In the genomic region with DNA sequence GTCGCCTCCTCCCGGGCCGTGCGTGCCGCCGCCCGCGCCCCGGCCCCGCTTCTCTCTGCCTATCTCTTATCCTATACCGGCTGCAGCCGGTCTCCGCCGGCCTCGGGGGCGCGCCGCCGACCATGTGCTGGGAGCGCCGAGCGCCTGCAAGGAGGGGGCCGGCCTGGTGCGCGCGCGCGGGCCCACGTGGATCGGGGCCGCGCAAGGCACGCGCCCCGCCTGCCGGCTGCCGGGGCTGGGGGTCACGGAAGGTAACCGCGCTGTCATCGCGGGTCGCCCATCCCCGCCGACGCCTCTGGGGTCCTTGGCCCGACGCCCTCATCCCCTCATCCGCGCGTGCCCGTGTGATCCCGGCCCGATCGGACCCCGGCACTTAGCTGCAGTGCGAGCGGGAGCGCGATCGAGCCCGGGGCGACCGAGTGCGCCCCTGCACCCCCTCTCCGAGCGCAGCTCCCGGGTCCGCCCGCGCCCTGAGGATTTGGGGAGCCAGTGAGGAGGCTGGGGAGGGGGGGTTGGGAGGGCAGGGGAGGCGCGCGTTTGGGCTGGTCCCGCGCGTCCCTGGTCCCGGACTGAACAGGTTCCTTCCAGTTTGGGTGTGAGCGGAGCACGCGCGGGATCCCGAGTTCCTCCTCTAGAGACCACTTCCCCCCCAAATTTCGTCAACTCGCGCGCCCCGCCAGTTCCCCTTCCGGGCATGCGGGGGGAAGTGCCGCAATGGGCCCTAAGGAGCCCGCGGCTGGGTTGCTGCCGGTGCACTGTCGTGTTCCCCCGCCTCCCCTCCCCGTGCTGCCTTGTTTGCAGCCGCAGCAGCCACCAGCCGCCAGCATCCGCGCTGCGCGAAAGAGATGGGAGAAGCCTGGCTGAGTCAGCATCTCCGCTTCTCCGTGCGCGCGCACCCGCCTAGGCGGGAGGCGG, we compare ENCODE assay signal across 8 mouse cellular contexts. TPM values are rescaled to one million over a fixed set of nuclear protein-coding genes. Genes with fewer than 3 reads are reported as not detected.
DNase-seq lines count a peak whose midpoint lies in the region; ATAC-seq and TF ChIP-seq lines count a peak whose summit lies in the region.

Gene Arsg, plus strand, starts transcription at position 204 of the 915 bp plus-strand sequence.
Gene Slc16a6, minus strand, starts transcription at position 428 of the 915 bp plus-strand sequence.

- TF ChIP-seq CTCF in intestine, postnatal 0 days (IDR thresholded peaks at IDR 0.05; ENCODE audit: low read depth): 0 out of 2 replicates have a peak, but pooled peaks have one; percentile 2

- peak within 1 kb of the TSS; percentile 98 for H3K27ac ChIP-seq in intestine, postnatal 0 days (ENCODE audit: low read depth, low read length)
- peak within 1 kb of the TSS; percentile 85 for H3K27ac ChIP-seq in midbrain, embryonic 11.5 days (ENCODE audit: low read depth, low read length)

- H3K36me3 ChIP-seq in intestine, postnatal 0 days (ENCODE audit: control insufficient read depth, insufficient read depth): no peaks in the 10 kb centered on the region
- H3K36me3 ChIP-seq in midbrain, embryonic 11.5 days (ENCODE audit: control insufficient read depth, insufficient read depth, low read length): no peaks in the 10 kb centered on the region

- intact Hi-C loops in left cerebral cortex, postnatal 4 days (cut with DNase I): no loop called here

- DNase-seq in adrenal gland, adult 8-10 months: peak; percentile 51
- peak; percentile 72 for DNase-seq in embryo, embryonic 11.5 days (ENCODE audit: low read depth, low spot score)
- DNase-seq in gastrocnemius, postnatal 4 days (ENCODE audit: low spot score in 2 of 2): peak; percentile 58 to 79
- DNase-seq in left cerebral cortex, postnatal 4 days: peak; percentile 93
- DNase-seq in midbrain, embryonic 11.5 days (ENCODE audit: low spot score, missing footprints): peak; percentile 99
- DNase-seq in right cerebral cortex, postnatal 4 days: peak; percentile 84
- peak; percentile 95 for DNase-seq in yolk sac, embryonic 10.5 days (ENCODE audit: low spot score)

- under 1% methylated on average over 97 of the region's 111 CpGs for WGBS in intestine, postnatal 0 days
- WGBS in midbrain, embryonic 11.5 days: under 1% methylated on average over 84 of the region's 111 CpGs

- peaks cover 7% of the 10 kb centered on the region; the same call in 1 of the 2 replicates for H3K4me1 ChIP-seq in intestine, postnatal 0 days (replicated peaks; ENCODE audit: control insufficient read depth, insufficient read depth, low read length)
- H3K4me1 ChIP-seq in midbrain, embryonic 11.5 days (ENCODE audit: control insufficient read depth, insufficient read depth, low read length): peaks cover 36% of the 10 kb centered on the region

- peak within 1 kb of the TSS; percentile 96 for H3K4me2 ChIP-seq in intestine, postnatal 0 days (replicated peaks; ENCODE audit: low read depth)
- peak within 1 kb of the TSS; percentile 73 for H3K4me2 ChIP-seq in midbrain, embryonic 11.5 days

- no peaks in the 10 kb centered on the region for H3K27me3 ChIP-seq in intestine, postnatal 0 days (replicated peaks; ENCODE audit: control insufficient read depth, insufficient read depth, low read length)
- peaks cover 7% of the 10 kb centered on the region for H3K27me3 ChIP-seq in midbrain, embryonic 11.5 days (ENCODE audit: control insufficient read depth, insufficient read depth, low read length)

- no peaks in the 10 kb centered on the region for H3K9me3 ChIP-seq in intestine, postnatal 0 days (ENCODE audit: control insufficient read depth)
- no peaks in the 10 kb centered on the region for H3K9me3 ChIP-seq in midbrain, embryonic 11.5 days (ENCODE audit: control insufficient read depth, low read length)

- peak; percentile 87 for ATAC-seq in intestine, postnatal 0 days
- ATAC-seq in midbrain, embryonic 11.5 days (ENCODE audit: low FRiP score): peak; percentile 83

- H3K9ac ChIP-seq in intestine, postnatal 0 days (ENCODE audit: low read depth, low read length): peak within 1 kb of the TSS; percentile 97
- H3K9ac ChIP-seq in midbrain, embryonic 11.5 days (ENCODE audit: low read length): peak within 1 kb of the TSS; percentile 95

- H3K4me3 ChIP-seq in intestine, postnatal 0 days (ENCODE audit: low read depth, low read length): peak within 1 kb of the TSS; percentile 74
- peak within 1 kb of the TSS; percentile 76 for H3K4me3 ChIP-seq in midbrain, embryonic 11.5 days (ENCODE audit: low read depth, low read length)

RNA-seq across cellular contexts. Expression of gene Arsg, which starts in this region (rescaled TPM):
- 10 to 100 TPM in 2 of 4 experiments, 1 to 10 TPM in 2; 5.8 to 18.1 (median 11.7) TPM for total RNA-seq in adrenal gland, adult 8-10 months (2022)
- total RNA-seq in gastrocnemius, postnatal 4 days (2021): 10 to 100 TPM; 11.3 to 12.4 TPM
- polyA plus RNA-seq in intestine, postnatal 0 days (2015; fragmentation: Nextera tagmentation; extraction: Ambion mirVana): 50.9 and 54.4 TPM in 2 replicates
- total RNA-seq in left cerebral cortex, postnatal 4 days (2021): 1 to 10 TPM; 4.8 to 6.0 TPM
- polyA plus RNA-seq in midbrain, embryonic 11.5 days (2014; fragmentation: Nextera tagmentation; extraction: Ambion mirVana): 2.9 and 4.7 TPM in 2 replicates

RNA-seq across cellular contexts. Expression of gene Slc16a6, which starts in this region (rescaled TPM):
- total RNA-seq in adrenal gland, adult 8-10 months (2022): 1 to 10 TPM in 2 of 4 experiments, under 1 TPM in 2; 0.41 to 3.0 (median 1.3) TPM
- 10 to 100 TPM; 16.8 to 17.6 TPM for total RNA-seq in gastrocnemius, postnatal 4 days (2021)
- 129 and 143 TPM in 2 replicates for polyA plus RNA-seq in intestine, postnatal 0 days (2015; fragmentation: Nextera tagmentation; extraction: Ambion mirVana)
- total RNA-seq in left cerebral cortex, postnatal 4 days (2021): 10 to 100 TPM; 13.0 to 13.2 TPM
- polyA plus RNA-seq in midbrain, embryonic 11.5 days (2014; fragmentation: Nextera tagmentation; extraction: Ambion mirVana): 3.6 TPM in 2 replicates

Comparison
In these comparisons a context has a peak if more than half of its experiments do, and no peak if none do; other contexts are left out.
1. Peak in every context shown above with its lines: DNase-seq, ATAC-seq, H3K4me3 ChIP-seq and H3K27ac ChIP-seq.
2. RNA of gene Slc16a6 (polyA plus RNA-seq): 129 to 143 TPM in intestine, postnatal 0 days; 3.6 TPM in midbrain, embryonic 11.5 days; every median in the first group is over 10 times any median in the second.